Mouse (Mus musculus): Measurements from ENCODE around the gene Tsc22d3. TPM values are rescaled to one million over a fixed set of nuclear protein-coding genes. Genes with fewer than 3 reads are reported as not detected.
A peak's percentile ranks its signal among the peaks of the same experiment; 100 is the strongest.

Tsc22d3 gene
- polyA plus RNA-seq, 1 experiment from 2014 or later: 198 TPM

DNA sequence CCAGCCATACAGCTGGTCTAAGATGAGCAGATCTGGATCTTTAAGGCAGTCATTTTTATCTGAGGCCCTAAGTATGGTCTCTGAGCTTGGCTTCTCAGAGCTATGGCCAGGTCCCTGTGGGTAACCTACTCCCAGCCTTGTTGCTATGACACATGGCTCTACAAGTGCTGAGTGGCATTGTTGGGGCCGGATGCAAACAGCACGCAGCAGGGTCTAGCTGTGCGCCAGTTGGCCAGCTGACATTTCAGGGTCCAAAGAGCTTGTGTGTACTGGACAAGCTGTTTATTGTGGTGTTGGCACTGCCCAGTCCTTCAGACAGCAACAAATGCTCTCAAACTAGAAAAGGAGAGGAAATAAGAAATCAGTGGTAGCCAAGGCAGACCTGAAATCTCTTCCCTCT, 35.2 kb downstream of the Tsc22d3 start:
- H3K36me3 ChIP-seq: no peaks in the 10 kb centered on the region
- H3K27me3 ChIP-seq (replicated peaks): 0 out of 2 replicates have a peak, but pooled peaks cover 11% of the 10 kb centered on the region
- no peaks in the 10 kb centered on the region for H3K9me3 ChIP-seq (replicated peaks)
- no peak overlapping the region for H3K4me2 ChIP-seq
- 89% methylated on average over 3 of the region's 3 CpGs for WGBS
- H3K4me3 ChIP-seq: no peak overlapping the region
- H3K4me1 ChIP-seq (replicated peaks): peaks cover 15% of the 10 kb centered on the region
- H3K27ac ChIP-seq (ENCODE audit: poor library complexity, severe bottlenecking): no peak overlapping the region
- ATAC-seq (ENCODE audit: insufficient number of reproducible peaks, low FRiP score): no peak
- H3K9ac ChIP-seq: no peak overlapping the region

DNA sequence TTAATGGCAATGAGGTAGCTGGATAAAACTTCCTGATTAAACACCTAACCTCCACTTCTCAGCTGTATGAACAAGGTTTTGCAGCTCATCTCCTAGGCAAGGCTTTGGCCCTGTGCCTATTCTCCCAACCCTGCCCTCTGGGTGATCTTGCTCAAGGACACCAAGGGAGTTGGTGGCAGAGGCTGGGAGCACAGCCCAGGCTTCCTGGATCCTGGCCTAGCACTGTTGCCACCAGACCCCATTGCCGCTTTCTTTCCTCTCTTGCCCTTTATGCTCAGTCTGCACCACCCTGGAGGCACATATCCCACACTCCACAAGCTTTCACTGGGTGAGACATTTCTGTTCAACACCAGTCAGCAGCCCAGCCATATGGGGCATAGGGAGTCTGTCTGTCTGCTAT, 35.7 kb downstream of the Tsc22d3 start:
- H3K4me2 ChIP-seq: no peak overlapping the region
- H3K36me3 ChIP-seq: no peaks in the 10 kb centered on the region
- H3K9me3 ChIP-seq (replicated peaks): no peaks in the 10 kb centered on the region
- 0 out of 2 replicates have a peak, but pooled peaks cover 10% of the 10 kb centered on the region for H3K27me3 ChIP-seq (replicated peaks)
- no peak overlapping the region for H3K27ac ChIP-seq (ENCODE audit: poor library complexity, severe bottlenecking)
- peaks cover 15% of the 10 kb centered on the region for H3K4me1 ChIP-seq (replicated peaks)
- 79% methylated on average over 1 of the region's 1 CpGs for WGBS
- H3K9ac ChIP-seq: no peak overlapping the region
- H3K4me3 ChIP-seq: no peak overlapping the region
- no peak for ATAC-seq (ENCODE audit: insufficient number of reproducible peaks, low FRiP score)

DNA sequence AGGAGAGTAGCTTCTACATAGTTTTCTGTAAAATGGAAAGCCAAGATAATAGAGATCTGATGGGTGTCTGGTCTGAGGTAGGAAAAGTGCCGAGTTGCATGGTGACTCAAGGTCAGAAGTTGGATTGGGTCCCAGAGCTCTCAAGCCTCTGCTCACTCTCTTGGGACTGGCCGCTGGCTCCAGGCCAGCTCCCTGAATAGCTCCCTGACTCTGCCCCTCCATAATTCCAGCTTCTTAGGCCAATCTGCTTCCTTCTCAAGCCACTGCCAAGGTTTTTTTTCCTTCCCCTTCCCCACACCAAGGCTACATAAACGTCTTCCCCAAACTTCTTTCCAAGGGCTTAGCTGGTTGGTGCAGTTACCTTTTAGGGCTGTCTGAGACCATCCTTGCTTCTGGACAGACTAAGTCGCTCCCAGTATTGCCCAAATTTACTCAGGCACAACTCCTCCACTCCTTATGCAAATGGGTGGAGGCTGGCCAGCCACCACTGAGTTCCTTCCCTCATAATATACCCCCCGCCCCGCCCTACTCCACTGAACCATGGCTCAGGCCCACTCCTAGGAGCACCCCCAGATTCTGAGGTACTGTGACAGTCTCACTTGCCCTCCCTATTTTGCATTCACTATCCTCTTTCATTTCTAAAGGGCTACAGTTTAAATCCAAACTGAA, 42.1 kb downstream of the Tsc22d3 start:
- no peak for ATAC-seq (ENCODE audit: insufficient number of reproducible peaks, low FRiP score)
- H3K4me2 ChIP-seq: no peak overlapping the region
- 59% methylated on average over 6 of the region's 6 CpGs for WGBS

DNA sequence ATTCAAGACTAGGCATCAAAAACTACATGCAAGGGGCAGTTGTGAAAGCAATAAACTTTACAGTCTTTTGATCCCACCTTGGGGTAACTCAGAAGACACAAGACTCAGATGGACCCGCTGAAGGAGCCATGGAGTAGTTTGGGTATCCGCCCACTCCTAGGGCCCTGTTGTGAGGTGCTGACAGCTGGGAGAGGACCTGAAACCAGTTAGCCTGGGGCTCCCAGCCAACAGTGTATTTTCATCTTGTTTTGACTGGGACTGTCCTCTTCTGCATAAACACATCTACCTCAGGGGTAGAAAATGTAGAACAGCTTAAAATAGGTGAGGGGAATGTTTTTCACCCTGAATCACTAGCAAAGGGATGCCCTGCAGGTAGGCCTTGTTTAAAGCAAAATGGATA, 44.5 kb downstream of the Tsc22d3 start:
- Histone ChIP-seq H3K9me3 (replicated peaks) (no peaks in the 10 kb centered on the region), H3K9ac (no peak overlapping the region), H3K36me3 (no peaks in the 10 kb centered on the region), H3K4me2 (no peak overlapping the region), H3K4me1 (replicated peaks) (peaks cover 15% of the 10 kb centered on the region), H3K4me3 (no peak overlapping the region), H3K27me3 (replicated peaks) (no peaks in the 10 kb centered on the region), H3K27ac (ENCODE audit: poor library complexity, severe bottlenecking) (no peak overlapping the region; the same call in 1 of the 2 replicates)
- WGBS: 36% methylated on average over 2 of the region's 2 CpGs
- no peak for ATAC-seq (ENCODE audit: insufficient number of reproducible peaks, low FRiP score)

More for the DNA sequence above, 42.1 kb downstream of the Tsc22d3 start:
- Histone ChIP-seq H3K27me3 (replicated peaks) (no peaks in the 10 kb centered on the region), H3K27ac (ENCODE audit: poor library complexity, severe bottlenecking) (peak overlapping the region; percentile 73), H3K4me1 (replicated peaks) (peaks cover 15% of the 10 kb centered on the region), H3K4me3 (no peak overlapping the region), H3K9me3 (replicated peaks) (no peaks in the 10 kb centered on the region), H3K36me3 (no peaks in the 10 kb centered on the region), H3K9ac (no peak overlapping the region)

DNA sequence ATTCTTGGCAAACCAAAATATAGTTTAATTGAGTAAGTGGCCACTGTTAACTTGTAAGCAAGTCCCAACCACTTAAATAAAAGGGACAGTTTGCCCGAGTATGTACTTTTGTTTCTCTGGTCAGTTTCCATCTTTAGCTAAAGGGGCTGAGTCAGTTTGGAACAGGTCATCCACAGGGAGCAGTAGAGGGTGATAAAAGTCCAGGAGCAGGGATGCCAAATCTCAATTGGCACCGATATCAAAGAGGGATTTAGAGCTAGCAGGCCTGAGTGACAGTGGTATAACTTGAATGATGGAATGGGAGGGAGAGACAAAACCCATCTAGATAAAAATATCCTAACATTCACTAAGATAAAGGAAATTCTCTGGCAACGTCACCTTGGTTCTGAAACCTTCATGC, 45.0 kb downstream of the Tsc22d3 start:
- H3K4me3 ChIP-seq: no peak overlapping the region
- H3K4me2 ChIP-seq: no peak overlapping the region
- H3K36me3 ChIP-seq: no peaks in the 10 kb centered on the region
- no peak for ATAC-seq (ENCODE audit: insufficient number of reproducible peaks, low FRiP score)
- no peak overlapping the region; the same call in 1 of the 2 replicates for H3K27ac ChIP-seq (ENCODE audit: poor library complexity, severe bottlenecking)
- WGBS: 45% methylated on average over 3 of the region's 3 CpGs
- H3K27me3 ChIP-seq (replicated peaks): no peaks in the 10 kb centered on the region
- H3K9ac ChIP-seq: no peak overlapping the region
- no peaks in the 10 kb centered on the region for H3K9me3 ChIP-seq (replicated peaks)
- H3K4me1 ChIP-seq (replicated peaks): peaks cover 15% of the 10 kb centered on the region

DNA sequence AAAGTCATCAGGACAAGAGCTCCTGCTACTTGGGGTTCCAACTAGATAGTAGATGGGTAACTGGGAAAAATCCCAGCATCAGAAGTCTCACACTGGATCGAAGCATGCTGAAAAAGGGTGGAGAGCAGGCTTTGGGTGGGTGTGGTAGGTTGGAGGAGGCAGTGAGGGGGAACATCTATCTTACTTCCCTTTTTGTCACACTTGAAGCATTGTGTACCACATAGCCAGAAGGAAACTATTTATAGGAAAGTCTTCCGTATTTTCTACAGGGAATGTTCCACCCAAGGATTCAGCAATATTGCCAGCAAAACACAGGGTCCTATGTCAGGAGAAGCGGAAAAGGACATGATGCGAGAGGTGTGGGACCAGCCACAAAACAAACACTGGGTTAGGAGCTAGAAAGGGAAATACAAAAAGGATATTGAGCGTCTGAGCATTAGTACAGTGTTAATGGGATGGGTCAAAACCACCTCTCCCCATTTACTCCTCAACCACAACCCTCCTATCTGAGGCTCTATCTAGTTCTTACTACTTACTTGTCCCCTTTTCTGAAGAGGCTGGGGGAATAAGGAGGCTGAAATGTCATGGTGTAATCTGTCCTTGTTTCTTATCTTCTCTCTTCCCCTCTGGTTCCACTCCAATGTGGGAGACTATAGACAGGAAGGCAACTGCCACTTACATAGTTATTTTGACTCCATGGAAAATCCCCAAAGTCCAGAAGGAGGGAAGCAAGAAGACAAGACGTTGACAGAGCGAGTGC, 52.6 kb downstream of the Tsc22d3 start:
- Histone ChIP-seq H3K27ac (ENCODE audit: poor library complexity, severe bottlenecking) (peak overlapping the region; percentile 70; the same call in 1 of the 2 replicates), H3K4me1 (replicated peaks) (peaks cover 15% of the 10 kb centered on the region; the same call in 1 of the 2 replicates), H3K4me3 (no peak overlapping the region), H3K27me3 (replicated peaks) (0 out of 2 replicates have a peak, but pooled peaks cover 4% of the 10 kb centered on the region), H3K36me3 (no peaks in the 10 kb centered on the region), H3K9ac (no peak overlapping the region), H3K9me3 (replicated peaks) (no peaks in the 10 kb centered on the region), H3K4me2 (no peak overlapping the region)
- whole genome bisulfite sequencing: 56% methylated on average over 7 of the region's 7 CpGs
- ATAC-seq (ENCODE audit: insufficient number of reproducible peaks, low FRiP score): no peak

DNA sequence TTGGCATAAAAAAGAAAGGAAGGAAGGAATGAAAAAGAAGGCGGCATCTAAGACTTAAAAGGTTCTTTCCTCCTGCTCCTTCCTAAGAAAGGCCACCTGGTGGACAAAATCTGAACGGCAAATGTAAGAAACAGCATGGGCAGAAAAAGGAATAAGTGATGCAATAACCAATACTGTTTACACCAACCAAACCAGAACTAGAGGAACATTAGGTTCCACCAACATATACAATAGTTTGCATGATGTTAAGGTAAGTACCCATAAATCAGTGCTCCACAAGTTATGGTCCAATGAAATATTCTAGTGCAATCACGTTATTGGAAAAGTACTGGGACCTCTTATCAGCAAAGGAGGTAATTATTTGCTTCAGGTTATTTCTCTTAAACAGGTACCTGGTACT, 55.7 kb downstream of the Tsc22d3 start:
- peaks cover 27% of the 10 kb centered on the region; the same call in 1 of the 2 replicates for H3K4me1 ChIP-seq (replicated peaks)
- no peaks in the 10 kb centered on the region for H3K9me3 ChIP-seq (replicated peaks)
- no peak overlapping the region for H3K27ac ChIP-seq (ENCODE audit: poor library complexity, severe bottlenecking)
- no peak overlapping the region for H3K4me3 ChIP-seq
- ATAC-seq (ENCODE audit: insufficient number of reproducible peaks, low FRiP score): no peak
- no peak overlapping the region for H3K9ac ChIP-seq
- H3K4me2 ChIP-seq: no peak overlapping the region
- H3K36me3 ChIP-seq: peaks cover 11% of the 10 kb centered on the region
- peaks cover 8% of the 10 kb centered on the region; the same call in 1 of the 2 replicates for H3K27me3 ChIP-seq (replicated peaks)
- WGBS: 42% methylated on average over 3 of the region's 3 CpGs

DNA sequence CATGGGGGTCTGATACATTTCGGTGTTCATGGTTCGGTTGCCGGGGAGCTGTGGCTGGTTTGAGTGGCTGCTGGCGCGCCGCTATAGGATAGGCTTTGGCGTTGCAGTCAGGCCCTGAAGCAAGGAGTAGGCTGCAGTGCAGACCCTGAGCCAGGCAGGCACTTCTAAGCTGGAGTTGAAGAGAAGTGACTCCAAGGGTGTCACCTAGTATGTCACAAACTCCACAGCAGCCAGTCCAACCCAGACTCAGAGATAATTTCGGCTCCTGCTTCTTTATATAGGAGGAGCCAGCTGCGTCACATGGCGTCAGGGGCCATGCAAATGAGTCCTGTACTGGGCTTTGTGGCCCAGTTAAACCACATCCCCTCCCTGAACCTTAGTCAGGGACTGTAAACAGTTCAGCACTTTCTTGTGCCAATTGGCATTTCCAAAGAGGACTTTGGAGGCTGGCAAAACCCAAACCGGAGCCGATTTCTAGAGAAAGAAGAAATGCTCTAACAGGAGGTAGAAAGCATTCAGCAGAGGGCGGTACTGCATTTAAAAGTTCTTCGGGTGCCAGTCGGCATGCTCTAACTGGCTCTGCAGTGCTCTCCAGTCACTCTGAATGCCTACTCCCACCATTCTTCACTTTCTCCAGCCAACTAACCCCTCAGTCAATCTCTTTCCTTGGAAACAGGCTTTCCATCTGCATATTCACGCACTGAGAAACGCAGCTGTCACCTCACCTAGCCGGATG, 57.4 kb downstream of the Tsc22d3 start:
- Histone ChIP-seq H3K36me3 (peaks cover 11% of the 10 kb centered on the region), H3K27ac (ENCODE audit: poor library complexity, severe bottlenecking) (peak overlapping the region; percentile 96), H3K9me3 (replicated peaks) (no peaks in the 10 kb centered on the region), H3K27me3 (replicated peaks) (peaks cover 4% of the 10 kb centered on the region; the same call in 1 of the 2 replicates), H3K4me2 (peak overlapping the region; percentile 75), H3K4me1 (replicated peaks) (peaks cover 31% of the 10 kb centered on the region), H3K9ac (peak overlapping the region; percentile 85), H3K4me3 (peak overlapping the region; percentile 63)
- peak; percentile 84 for ATAC-seq (ENCODE audit: insufficient number of reproducible peaks, low FRiP score)
- 24% methylated on average over 18 of the region's 18 CpGs for WGBS

DNA sequence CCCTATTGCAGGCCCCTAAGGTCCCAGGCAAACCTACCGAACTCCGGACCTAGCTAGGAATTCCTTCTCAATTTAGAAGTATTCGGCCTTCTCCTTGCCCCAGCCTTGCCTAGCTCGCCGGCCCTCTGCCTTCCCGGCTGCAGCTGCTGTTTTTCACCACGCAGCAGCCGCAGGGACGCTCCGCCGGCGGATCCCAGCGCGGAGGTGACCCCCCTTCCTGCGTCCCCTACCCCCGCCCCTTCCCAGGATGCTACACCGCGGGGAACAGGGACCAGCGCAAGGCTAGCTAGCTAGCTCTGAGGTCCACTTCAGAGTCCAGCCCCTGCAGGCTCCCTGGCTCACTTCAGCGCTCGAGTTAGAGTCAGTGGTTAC, 58.0 kb downstream of the Tsc22d3 start:
- H3K9ac ChIP-seq: peak overlapping the region; percentile 85
- peak overlapping the region; percentile 75 for H3K4me2 ChIP-seq
- H3K27ac ChIP-seq (ENCODE audit: poor library complexity, severe bottlenecking): peak overlapping the region; percentile 96
- ATAC-seq (ENCODE audit: insufficient number of reproducible peaks, low FRiP score): peak; percentile 83
- no peaks in the 10 kb centered on the region for H3K9me3 ChIP-seq (replicated peaks)
- peaks cover 29% of the 10 kb centered on the region for H3K4me1 ChIP-seq (replicated peaks)
- H3K36me3 ChIP-seq: peaks cover 11% of the 10 kb centered on the region
- H3K4me3 ChIP-seq: peak overlapping the region; percentile 63
- WGBS: 13% methylated on average over 21 of the region's 21 CpGs
- H3K27me3 ChIP-seq (replicated peaks): peaks cover 4% of the 10 kb centered on the region; the same call in 1 of the 2 replicates

DNA sequence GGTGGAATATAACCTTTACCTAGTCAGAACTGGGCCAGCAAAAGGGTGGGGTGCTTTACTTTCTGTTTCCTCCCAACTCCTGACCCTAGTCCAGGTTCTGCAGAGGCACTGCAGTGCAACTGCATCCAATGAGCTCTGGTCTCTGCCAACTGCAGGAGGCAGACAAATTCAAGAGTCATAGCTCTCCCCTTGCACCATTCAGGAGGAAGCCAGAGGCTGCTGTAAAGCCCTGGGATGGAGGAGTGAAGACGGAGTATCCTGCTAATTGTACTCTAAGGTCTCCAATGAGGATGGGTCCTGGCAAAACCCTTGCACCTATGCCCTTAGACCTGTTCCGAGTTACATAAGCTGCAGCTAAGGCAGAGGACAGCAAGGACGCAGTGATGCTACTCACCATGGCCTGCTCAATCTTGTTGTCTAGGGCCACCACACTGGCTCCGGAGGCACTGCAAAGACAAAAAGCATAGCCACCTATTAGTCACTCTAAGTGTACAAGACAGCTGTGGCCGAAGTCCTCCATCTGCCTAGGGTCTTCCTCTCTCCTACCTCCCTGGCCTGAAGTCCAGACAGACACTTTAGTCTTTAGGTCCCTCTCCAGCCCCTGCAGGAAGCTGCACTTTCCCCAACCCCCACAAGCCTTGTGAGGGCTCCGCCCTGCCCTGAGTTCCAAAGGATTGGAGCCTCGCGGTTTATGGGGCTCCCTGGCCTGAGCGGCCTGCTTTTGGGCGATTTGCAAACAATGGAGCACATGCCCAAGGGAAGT, 58.6 kb downstream of the Tsc22d3 start:
- H3K9ac ChIP-seq: peak overlapping the region; percentile 85
- no peaks in the 10 kb centered on the region for H3K9me3 ChIP-seq (replicated peaks)
- peaks cover 11% of the 10 kb centered on the region for H3K36me3 ChIP-seq
- H3K27me3 ChIP-seq (replicated peaks): peaks cover 4% of the 10 kb centered on the region; the same call in 1 of the 2 replicates
- ATAC-seq (ENCODE audit: insufficient number of reproducible peaks, low FRiP score): 0 out of 2 replicates have a peak, but pooled peaks have one; percentile 56
- WGBS: 14% methylated on average over 10 of the region's 10 CpGs
- H3K4me1 ChIP-seq (replicated peaks): peaks cover 33% of the 10 kb centered on the region
- H3K27ac ChIP-seq (ENCODE audit: poor library complexity, severe bottlenecking): peak overlapping the region; percentile 96
- peak overlapping the region; percentile 75 for H3K4me2 ChIP-seq
- peak overlapping the region; percentile 63 for H3K4me3 ChIP-seq

All from heart, embryonic 12.5 days (tissue).